Mouse (Mus musculus) thymus, adult 18-20 months (tissue): ENCODE results near the gene Ccnh.
A peak's percentile ranks its signal among the peaks of the same experiment; 100 is the strongest.
"Not testable (repeated sequence)": the region's sequence is repeated elsewhere in the genome, so short reads cannot be mapped to it uniquely, and the experiment has no call there.

ENCODE experiments used
- DNase-seq, 2 experiments: peaks; one replicate each; pipeline ENCODE4 v3.0.0; 2022; ENCODE audit warnings: mixed read lengths in 2 of 2

The Ccnh gene

GRCm38 (mm10) chr13:85188903-85189643, at the start of gene Ccnh:
Gene Ccnh (plus strand): TSS chr13:85189408.
- DNase-seq: peak; percentile 86 to 89

GRCm38 (mm10) chr13:85143361-85143760, 45.8 kb upstream of the Ccnh start:
- not testable (repeated sequence) for DNase-seq

- no peak for DNase-seq
Observed at GRCm38 (mm10) chr13:85146471-85146870, 42.7 kb upstream of the Ccnh start.

GRCm38 (mm10) chr13:85154746-85155145, 34.5 kb upstream of the Ccnh start:
- no peak for DNase-seq

GRCm38 (mm10) chr13:85159971-85160370, 29.2 kb upstream of the Ccnh start:
- DNase-seq: no peak

- no peak for DNase-seq
Observed at GRCm38 (mm10) chr13:85164512-85165124, 24.6 kb upstream of the Ccnh start.

GRCm38 (mm10) chr13:85189644-85190121, 475 bp downstream of the Ccnh start:
- DNase-seq: no peak

GRCm38 (mm10) chr13:85191253-85191652, 2.0 kb downstream of the Ccnh start:
- no peak for DNase-seq

GRCm38 (mm10) chr13:85207493-85207892, 18.3 kb downstream of the Ccnh start:
- no peak for DNase-seq

- DNase-seq: no peak
Observed at GRCm38 (mm10) chr13:85208656-85209055, 19.4 kb downstream of the Ccnh start.

GRCm38 (mm10) chr13:85210353-85210752, 21.1 kb downstream of the Ccnh start:
- DNase-seq: no peak

GRCm38 (mm10) chr13:85218656-85219055, 29.4 kb downstream of the Ccnh start:
- DNase-seq: no peak

- DNase-seq: no peak
Observed at GRCm38 (mm10) chr13:85238760-85239159, 49.6 kb downstream of the Ccnh start.
